Comparison of ENCODE assay signal across 22 mouse cellular contexts in the genomic region with DNA sequence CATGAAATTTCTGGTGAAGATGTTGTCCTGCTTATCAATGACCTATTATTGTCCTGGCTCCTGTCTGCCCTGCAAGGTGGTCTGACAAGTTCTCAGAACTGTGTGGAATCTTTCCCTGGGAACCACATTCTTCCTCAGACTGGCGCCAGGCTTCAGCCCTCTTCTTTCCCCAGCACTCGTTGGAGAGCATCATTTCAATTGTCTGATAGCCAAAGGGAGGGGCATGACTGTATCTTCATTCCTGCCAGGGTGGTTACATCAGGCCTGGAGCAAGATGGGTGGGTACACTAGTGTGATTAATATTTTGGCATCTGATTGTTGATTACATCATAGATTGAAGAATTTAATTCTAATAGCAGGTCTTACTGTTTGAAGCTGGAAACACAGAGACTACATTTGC.
"Had no signal": no experiment of that assay in that cellular context is flagged by ENCODE, and none has a peak within 500 bp of the region (broad histone marks: within the 10 kb centered on the region; RNA-seq: fewer than 3 reads in every experiment).

No protein-coding gene starts in this region.

- H3K4me1 ChIP-seq: limb, embryonic 10.5 days; midbrain, embryonic 13.5 days; neural tube, embryonic 12.5 days; neural tube, embryonic 15.5 days; stomach, embryonic 15.5 days had no signal

- H3K9me3 ChIP-seq: limb, embryonic 10.5 days; limb, embryonic 13.5 days; liver, embryonic 12.5 days; liver, embryonic 15.5 days; lung, embryonic 15.5 days; midbrain, embryonic 13.5 days; neural tube, embryonic 12.5 days; neural tube, embryonic 15.5 days; stomach, embryonic 15.5 days had no signal

- DNase-seq: kidney, adult 8-10 months; kidney, postnatal 14 days; layer of hippocampus, adult 9-11 months; liver; lung, postnatal 14 days; right cerebral cortex, adult 18-20 months; right cerebral cortex, postnatal 14 days; right cerebral cortex, postnatal 4 days; spleen, adult 18-20 months; thymus, postnatal 25 days had no signal

- H3K4me3 ChIP-seq: layer of hippocampus, adult 2 months; limb, embryonic 10.5 days; limb, embryonic 13.5 days; liver, embryonic 12.5 days; liver, embryonic 15.5 days; lung, embryonic 15.5 days; midbrain, embryonic 13.5 days; neural tube, embryonic 12.5 days; neural tube, embryonic 15.5 days; stomach, embryonic 15.5 days had no signal

- H3K36me3 ChIP-seq: limb, embryonic 10.5 days; limb, embryonic 13.5 days; liver, embryonic 12.5 days; liver, embryonic 15.5 days; lung, embryonic 15.5 days; midbrain, embryonic 13.5 days; neural tube, embryonic 12.5 days; neural tube, embryonic 15.5 days; stomach, embryonic 15.5 days had no signal

- H3K4me2 ChIP-seq: limb, embryonic 13.5 days; liver, embryonic 12.5 days; liver, embryonic 15.5 days; lung, embryonic 15.5 days; midbrain, embryonic 13.5 days; neural tube, embryonic 12.5 days; neural tube, embryonic 15.5 days; stomach, embryonic 15.5 days had no signal

- H3K9ac ChIP-seq: limb, embryonic 13.5 days; liver, embryonic 12.5 days; liver, embryonic 15.5 days; lung, embryonic 15.5 days; midbrain, embryonic 13.5 days; neural tube, embryonic 12.5 days; neural tube, embryonic 15.5 days; stomach, embryonic 15.5 days had no signal

- H3K27ac ChIP-seq: layer of hippocampus, adult 2 months; limb, embryonic 10.5 days; limb, embryonic 13.5 days; liver, embryonic 12.5 days; liver, embryonic 15.5 days; lung, embryonic 15.5 days; macrophage; midbrain, embryonic 13.5 days; neural tube, embryonic 12.5 days; neural tube, embryonic 15.5 days; stomach, embryonic 15.5 days had no signal

- H3K27me3 ChIP-seq: limb, embryonic 13.5 days; lung, embryonic 15.5 days; midbrain, embryonic 13.5 days; neural tube, embryonic 12.5 days; neural tube, embryonic 15.5 days; stomach, embryonic 15.5 days had no signal

- ATAC-seq: intestine, postnatal 0 days; liver, embryonic 12.5 days; midbrain, embryonic 13.5 days had no signal
